Mouse (Mus musculus): ENCODE measurements around the gene Dnajb13. TPM values are rescaled to one million over a fixed set of nuclear protein-coding genes. Genes with fewer than 3 reads are reported as not detected.
A peak's percentile ranks its signal among the peaks of the same experiment; 100 is the strongest.

The Dnajb13 gene
- polyA plus RNA-seq, 1 experiment from 2014 or later, result 0.14 TPM

- WGBS, result under 1% methylated on average over 33 of the region's 33 CpGs
Measured at GRCm38 (mm10) chr7:100536804-100537518, 22.2 kb upstream of the Dnajb13 start, which contains the start of gene Coa4. TSS of gene Coa4 (plus strand) at chr7:100537071.

GRCm38 (mm10) chr7:100535831-100536230, 21.1 kb upstream of the Dnajb13 start:
- no peaks in the 10 kb centered on the region for H3K27me3 ChIP-seq
- H3K4me2 ChIP-seq (replicated peaks), result peak overlapping the region; percentile 52
- H3K9me3 ChIP-seq, result no peaks in the 10 kb centered on the region
- peak overlapping the region; percentile 70; the same call in 1 of the 2 replicates for H3K4me3 ChIP-seq
- H3K4me1 ChIP-seq, result peaks cover 3% of the 10 kb centered on the region
- no peak overlapping the region for H3K9ac ChIP-seq
- WGBS, result 87% methylated on average over 2 of the region's 2 CpGs
- H3K36me3 ChIP-seq, result peaks cover 16% of the 10 kb centered on the region
- ATAC-seq (ENCODE audit: insufficient number of reproducible peaks, insufficient read depth, low FRiP score, low TSS enrichment), result no peak
- H3K27ac ChIP-seq, result no peak overlapping the region

More at GRCm38 (mm10) chr7:100536804-100537518, 22.2 kb upstream of the Dnajb13 start, which contains the start of gene Coa4:
- Histone ChIP-seq H3K4me1 (peaks cover 3% of the 10 kb centered on the region), H3K4me2 (replicated peaks) (peak within 1 kb of the TSS; percentile 52), H3K27ac (peak within 1 kb of the TSS; percentile 83), H3K4me3 (peak within 1 kb of the TSS; percentile 70), H3K27me3 (no peaks in the 10 kb centered on the region), H3K9me3 (no peaks in the 10 kb centered on the region), H3K36me3 (peaks cover 16% of the 10 kb centered on the region), H3K9ac (peak within 1 kb of the TSS; percentile 67)
- peak; percentile 99 for ATAC-seq (ENCODE audit: insufficient number of reproducible peaks, insufficient read depth, low FRiP score, low TSS enrichment)

- Histone ChIP-seq H3K36me3 (peaks cover 6% of the 10 kb centered on the region; the same call in 1 of the 2 replicates), H3K27me3 (no peaks in the 10 kb centered on the region), H3K27ac (no peak overlapping the region), H3K4me3 (no peak overlapping the region), H3K4me2 (replicated peaks) (no peak overlapping the region), H3K4me1 (peaks cover 3% of the 10 kb centered on the region), H3K9me3 (no peaks in the 10 kb centered on the region), H3K9ac (no peak overlapping the region)
- no peak for ATAC-seq (ENCODE audit: insufficient number of reproducible peaks, insufficient read depth, low FRiP score, low TSS enrichment)
- WGBS, result 85% methylated on average over 3 of the region's 3 CpGs
Measured at GRCm38 (mm10) chr7:100534216-100534615, 19.5 kb upstream of the Dnajb13 start.

- 74% methylated on average over 2 of the region's 2 CpGs for WGBS
- Histone ChIP-seq H3K9me3 (no peaks in the 10 kb centered on the region), H3K27ac (no peak overlapping the region), H3K27me3 (no peaks in the 10 kb centered on the region), H3K9ac (no peak overlapping the region), H3K4me3 (no peak overlapping the region), H3K36me3 (no peaks in the 10 kb centered on the region), H3K4me2 (replicated peaks) (no peak overlapping the region), H3K4me1 (peaks cover 3% of the 10 kb centered on the region)
- no peak for ATAC-seq (ENCODE audit: insufficient number of reproducible peaks, insufficient read depth, low FRiP score, low TSS enrichment)
Measured at GRCm38 (mm10) chr7:100533503-100533902, 18.7 kb upstream of the Dnajb13 start.

- WGBS, result 92% methylated on average over 5 of the region's 5 CpGs
- Histone ChIP-seq H3K4me3 (no peak overlapping the region), H3K4me2 (replicated peaks) (no peak overlapping the region), H3K27me3 (no peaks in the 10 kb centered on the region), H3K9me3 (no peaks in the 10 kb centered on the region), H3K4me1 (no peaks in the 10 kb centered on the region), H3K9ac (no peak overlapping the region), H3K27ac (no peak overlapping the region), H3K36me3 (no peaks in the 10 kb centered on the region)
- no peak for ATAC-seq (ENCODE audit: insufficient number of reproducible peaks, insufficient read depth, low FRiP score, low TSS enrichment)
Measured at GRCm38 (mm10) chr7:100530766-100531165, 16.0 kb upstream of the Dnajb13 start.

GRCm38 (mm10) chr7:100524669-100525068, 9.9 kb upstream of the Dnajb13 start:
- no peaks in the 10 kb centered on the region for H3K36me3 ChIP-seq
- 65% methylated on average over 8 of the region's 8 CpGs for WGBS
- no peak overlapping the region for H3K9ac ChIP-seq
- no peak overlapping the region for H3K27ac ChIP-seq
- H3K4me1 ChIP-seq, result no peaks in the 10 kb centered on the region
- H3K4me2 ChIP-seq (replicated peaks), result no peak overlapping the region
- no peaks in the 10 kb centered on the region for H3K9me3 ChIP-seq
- no peak for ATAC-seq (ENCODE audit: insufficient number of reproducible peaks, insufficient read depth, low FRiP score, low TSS enrichment)
- H3K27me3 ChIP-seq, result no peaks in the 10 kb centered on the region
- no peak overlapping the region for H3K4me3 ChIP-seq

- WGBS, result 80% methylated on average over 3 of the region's 3 CpGs
- ATAC-seq (ENCODE audit: insufficient number of reproducible peaks, insufficient read depth, low FRiP score, low TSS enrichment), result no peak
Measured at GRCm38 (mm10) chr7:100522222-100522621, 7.5 kb upstream of the Dnajb13 start.

GRCm38 (mm10) chr7:100520663-100521285, 6.0 kb upstream of the Dnajb13 start:
- Histone ChIP-seq H3K9me3 (no peaks in the 10 kb centered on the region), H3K4me3 (no peak overlapping the region), H3K4me1 (no peaks in the 10 kb centered on the region), H3K27me3 (no peaks in the 10 kb centered on the region), H3K36me3 (no peaks in the 10 kb centered on the region), H3K27ac (no peak overlapping the region), H3K9ac (no peak overlapping the region), H3K4me2 (replicated peaks) (no peak overlapping the region)
- ATAC-seq (ENCODE audit: insufficient number of reproducible peaks, insufficient read depth, low FRiP score, low TSS enrichment), result peak; percentile 64; the same call in 1 of the 2 replicates
- 21% methylated on average over 10 of the region's 10 CpGs for WGBS

More at GRCm38 (mm10) chr7:100522222-100522621, 7.5 kb upstream of the Dnajb13 start:
- Histone ChIP-seq H3K4me1 (no peaks in the 10 kb centered on the region), H3K9ac (no peak overlapping the region), H3K27me3 (no peaks in the 10 kb centered on the region), H3K9me3 (no peaks in the 10 kb centered on the region), H3K4me3 (no peak overlapping the region), H3K27ac (no peak overlapping the region), H3K4me2 (replicated peaks) (no peak overlapping the region), H3K36me3 (no peaks in the 10 kb centered on the region)

GRCm38 (mm10) chr7:100520204-100520603, 5.4 kb upstream of the Dnajb13 start:
- no peak overlapping the region for H3K9ac ChIP-seq
- H3K4me3 ChIP-seq, result no peak overlapping the region
- no peaks in the 10 kb centered on the region for H3K4me1 ChIP-seq
- H3K4me2 ChIP-seq (replicated peaks), result no peak overlapping the region
- WGBS, result 66% methylated on average over 7 of the region's 7 CpGs
- no peaks in the 10 kb centered on the region for H3K9me3 ChIP-seq
- no peak for ATAC-seq (ENCODE audit: insufficient number of reproducible peaks, insufficient read depth, low FRiP score, low TSS enrichment)
- H3K27ac ChIP-seq, result no peak overlapping the region
- H3K36me3 ChIP-seq, result no peaks in the 10 kb centered on the region
- H3K27me3 ChIP-seq, result no peaks in the 10 kb centered on the region

- ATAC-seq (ENCODE audit: insufficient number of reproducible peaks, insufficient read depth, low FRiP score, low TSS enrichment), result no peak
- no peak overlapping the region for H3K4me3 ChIP-seq
- 77% methylated on average over 8 of the region's 8 CpGs for WGBS
Measured at GRCm38 (mm10) chr7:100511602-100512001, 3.2 kb downstream of the Dnajb13 start.

GRCm38 (mm10) chr7:100508670-100509069, 6.1 kb downstream of the Dnajb13 start:
- no peak overlapping the region for H3K9ac ChIP-seq
- WGBS, result 74% methylated on average over 3 of the region's 3 CpGs
- no peaks in the 10 kb centered on the region for H3K27me3 ChIP-seq
- H3K27ac ChIP-seq, result no peak overlapping the region
- no peaks in the 10 kb centered on the region for H3K36me3 ChIP-seq
- H3K4me2 ChIP-seq (replicated peaks), result no peak overlapping the region
- no peaks in the 10 kb centered on the region for H3K9me3 ChIP-seq
- ATAC-seq (ENCODE audit: insufficient number of reproducible peaks, insufficient read depth, low FRiP score, low TSS enrichment), result no peak
- no peak overlapping the region for H3K4me3 ChIP-seq
- H3K4me1 ChIP-seq, result no peaks in the 10 kb centered on the region

More at GRCm38 (mm10) chr7:100511602-100512001, 3.2 kb downstream of the Dnajb13 start:
- Histone ChIP-seq H3K4me2 (replicated peaks) (no peak overlapping the region), H3K27ac (no peak overlapping the region), H3K36me3 (no peaks in the 10 kb centered on the region), H3K9ac (no peak overlapping the region), H3K4me1 (no peaks in the 10 kb centered on the region), H3K9me3 (no peaks in the 10 kb centered on the region), H3K27me3 (peaks cover 5% of the 10 kb centered on the region; the same call in 1 of the 2 replicates)

GRCm38 (mm10) chr7:100506494-100506893, 8.3 kb downstream of the Dnajb13 start:
- H3K36me3 ChIP-seq, result no peaks in the 10 kb centered on the region
- H3K27me3 ChIP-seq, result no peaks in the 10 kb centered on the region
- no peak overlapping the region for H3K4me3 ChIP-seq
- H3K9me3 ChIP-seq, result no peaks in the 10 kb centered on the region
- H3K4me2 ChIP-seq (replicated peaks), result no peak overlapping the region
- H3K27ac ChIP-seq, result no peak overlapping the region
- no peak for ATAC-seq (ENCODE audit: insufficient number of reproducible peaks, insufficient read depth, low FRiP score, low TSS enrichment)
- H3K4me1 ChIP-seq, result no peaks in the 10 kb centered on the region
- 78% methylated on average over 4 of the region's 4 CpGs for WGBS
- no peak overlapping the region for H3K9ac ChIP-seq
